19 mouse cellular contexts compared by ENCODE assay signal in genomic region chr4:86397470-86397869, GRCm38 (mm10).
DNase-seq lines count a peak whose midpoint lies in the region; TF ChIP-seq lines count a peak whose summit lies in the region.
"Had no signal": no experiment of that assay in that cellular context is flagged by ENCODE, and none has a peak within 500 bp of the region (broad histone marks: within the 10 kb centered on the region; RNA-seq: fewer than 3 reads in every experiment).

No protein-coding gene starts in this region.

- no peaks in the 10 kb centered on the region for H3K36me3 ChIP-seq in kidney, adult 2 months (ENCODE audit: control insufficient read depth, insufficient read depth, low read length)
- no peaks in the 10 kb centered on the region for H3K36me3 ChIP-seq in limb, embryonic 10.5 days
- H3K36me3 ChIP-seq: embryonic facial prominence, embryonic 15.5 days; G1E; limb, embryonic 12.5 days; lung, embryonic 15.5 days had no signal

- no peak for TF ChIP-seq CTCF in kidney, adult 2 months (conservative IDR thresholded peaks at IDR 0.05; ENCODE audit: insufficient read depth, insufficient read length, low read depth, low read length)

- WGBS in kidney, adult 2 months: 48% methylated on average over 2 of the region's 2 CpGs
- WGBS in limb, embryonic 10.5 days: 98% methylated on average over 2 of the region's 2 CpGs

- intact Hi-C loops in heart, postnatal 10 days (cut with DNase I): no loop called here

- H3K27ac ChIP-seq in kidney, adult 2 months (ENCODE audit: insufficient read depth, low read depth, low read length): no peak overlapping the region
- 0 out of 2 replicates have a peak overlapping the region, but pooled peaks have one; percentile 15 for H3K27ac ChIP-seq in limb, embryonic 10.5 days
- H3K27ac ChIP-seq: embryonic facial prominence, embryonic 15.5 days; left cerebral cortex, adult 2 months; limb, embryonic 12.5 days; liver, embryonic 14.5 days; lung, embryonic 15.5 days had no signal

- no peaks in the 10 kb centered on the region for H3K27me3 ChIP-seq in kidney, adult 2 months (replicated peaks; ENCODE audit: control insufficient read depth, insufficient read depth, low read length)
- no peaks in the 10 kb centered on the region for H3K27me3 ChIP-seq in limb, embryonic 10.5 days (ENCODE audit: low read depth, poor library complexity, severe bottlenecking)
- H3K27me3 ChIP-seq: embryonic facial prominence, embryonic 15.5 days; limb, embryonic 12.5 days; lung, embryonic 15.5 days had no signal

- H3K4me3 ChIP-seq in kidney, adult 2 months (ENCODE audit: insufficient read depth, low read depth, low read length): no peak overlapping the region
- H3K4me3 ChIP-seq in limb, embryonic 10.5 days: no peak overlapping the region
- H3K4me3 ChIP-seq: embryonic facial prominence, embryonic 15.5 days; left cerebral cortex, adult 2 months; limb, embryonic 12.5 days; lung, embryonic 15.5 days had no signal

- no peaks in the 10 kb centered on the region for H3K9me3 ChIP-seq in limb, embryonic 10.5 days (replicated peaks)
- H3K9me3 ChIP-seq: embryonic facial prominence, embryonic 15.5 days; G1E; limb, embryonic 12.5 days; lung, embryonic 15.5 days had no signal

- DNase-seq in heart, adult 11 months: peak; percentile 56
- no peak for DNase-seq in heart, postnatal 10 days
- peak; percentile 14 for DNase-seq in kidney, adult 2 months
- no peak for DNase-seq in kidney, adult 11 months
- peak; percentile 53 for DNase-seq in adrenal gland, postnatal 14 days
- DNase-seq in limb, embryonic 10.5 days (ENCODE audit: low spot score): no peak
- no peak for DNase-seq in thymus, postnatal 10 days (ENCODE audit: low spot score in 2 of 2)
- DNase-seq in gastrocnemius, postnatal 4 days (ENCODE audit: low spot score in 2 of 2): no peak
- DNase-seq: cerebellum, adult 18-20 months; cerebellum, postnatal 36 days; layer of hippocampus, adult 9-11 months; lung, postnatal 4 days; thymus, postnatal 25 days had no signal

- no peaks in the 10 kb centered on the region; the same call in 1 of the 2 replicates for H3K4me1 ChIP-seq in kidney, adult 2 months (ENCODE audit: control insufficient read depth, insufficient read depth, low read length)
- H3K4me1 ChIP-seq in limb, embryonic 10.5 days: peaks cover 29% of the 10 kb centered on the region
- H3K4me1 ChIP-seq: embryonic facial prominence, embryonic 15.5 days; lung, embryonic 15.5 days had no signal

- TF ChIP-seq POLR2A in kidney, adult 2 months (IDR thresholded peaks at IDR 0.05; ENCODE audit: low read depth, low read length): no peak

Comparison
In these comparisons a context has a peak if more than half of its experiments do, and no peak if none do; other contexts are left out.
1. DNase-seq: peak in heart, adult 11 months (single experiment), kidney, adult 2 months (single experiment) and adrenal gland, postnatal 14 days (single experiment); none in heart, postnatal 10 days (0 of 2), kidney, adult 11 months (single experiment), limb, embryonic 10.5 days (single experiment), thymus, postnatal 10 days (0 of 2) and gastrocnemius, postnatal 4 days (0 of 2).